Mouse (Mus musculus): ENCODE results near the gene Zkscan8. TPM values are rescaled to one million over a fixed set of nuclear protein-coding genes. Genes with fewer than 3 reads are reported as not detected.

Zkscan8 gene
- 69.8 TPM for polyA plus RNA-seq (2014; fragmentation: Illumina TruSeq; extraction: RNeasy Lipid Tissue Mini Kit (QIAGEN cat#74804))

DNA sequence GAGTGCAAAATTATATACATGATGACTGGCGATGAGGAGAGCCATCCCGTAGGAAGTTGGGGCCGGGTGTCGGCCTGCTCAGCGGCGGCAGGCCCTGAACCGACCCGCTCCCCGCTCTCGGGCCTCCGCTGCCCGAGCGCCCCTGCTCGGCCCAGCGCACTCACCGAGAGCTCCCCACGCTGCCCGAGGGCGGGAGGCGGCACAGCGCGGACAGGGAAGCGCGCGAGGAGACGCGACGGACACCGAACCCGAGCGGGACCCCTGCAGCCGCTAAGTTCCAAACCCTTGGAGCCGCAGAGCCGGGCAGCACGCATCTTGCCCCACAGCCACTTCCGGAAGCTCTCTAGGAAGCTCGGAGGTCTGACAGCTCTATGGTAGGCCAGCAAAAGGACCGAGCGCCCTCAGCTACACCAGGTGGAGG lies at the start of gene Zkscan8:
Gene Zkscan8 (minus strand): TSS at position 340 of the 421 bp plus-strand sequence.

DNA sequence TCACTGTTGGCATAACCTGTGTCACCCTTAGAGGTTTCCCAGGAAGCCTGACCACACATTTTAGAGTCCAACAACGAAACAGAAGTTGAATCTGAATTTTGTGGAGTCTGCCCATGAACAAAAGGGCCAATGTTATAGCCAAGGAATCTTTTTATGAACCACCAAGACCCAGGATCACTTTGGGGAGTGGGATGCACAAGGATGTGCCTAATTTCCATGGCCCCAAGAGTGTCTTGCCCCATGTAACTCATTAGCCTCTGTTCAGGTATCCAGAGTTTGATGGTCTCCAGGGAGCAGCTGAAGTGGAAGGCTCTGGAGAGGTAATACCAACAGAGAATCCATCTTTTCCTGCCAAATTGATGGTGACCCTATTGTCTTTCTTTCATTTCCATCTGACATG lies 28.9 kb upstream of the Zkscan8 start, which contains the start of gene Olfr1535:
Gene Olfr1535 (minus strand): TSS at position 101 of the 400 bp plus-strand sequence.

DNA sequence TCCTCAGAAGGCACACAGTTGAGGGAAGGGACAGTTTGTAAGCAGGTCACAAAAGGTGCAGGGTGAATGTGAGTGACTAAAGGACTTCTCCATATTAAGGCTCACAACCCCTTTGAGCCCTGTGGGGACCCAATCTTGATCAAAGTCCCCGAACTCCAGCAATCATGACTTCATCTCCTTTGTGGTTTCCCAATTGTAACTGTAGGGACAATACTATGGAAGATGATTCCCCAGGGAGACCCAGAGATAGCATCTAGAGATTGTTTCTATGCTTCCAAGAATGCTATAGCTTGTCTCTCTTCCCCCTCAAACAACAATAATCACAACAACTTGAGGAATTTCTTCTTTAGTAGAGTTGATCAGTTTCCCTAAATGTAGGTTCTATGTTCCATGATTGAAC lies 11.8 kb upstream of the Zkscan8 start, which contains the start of gene Olfr1366:
Gene Olfr1366 (minus strand): TSS at position 101 of the 400 bp plus-strand sequence.

DNA sequence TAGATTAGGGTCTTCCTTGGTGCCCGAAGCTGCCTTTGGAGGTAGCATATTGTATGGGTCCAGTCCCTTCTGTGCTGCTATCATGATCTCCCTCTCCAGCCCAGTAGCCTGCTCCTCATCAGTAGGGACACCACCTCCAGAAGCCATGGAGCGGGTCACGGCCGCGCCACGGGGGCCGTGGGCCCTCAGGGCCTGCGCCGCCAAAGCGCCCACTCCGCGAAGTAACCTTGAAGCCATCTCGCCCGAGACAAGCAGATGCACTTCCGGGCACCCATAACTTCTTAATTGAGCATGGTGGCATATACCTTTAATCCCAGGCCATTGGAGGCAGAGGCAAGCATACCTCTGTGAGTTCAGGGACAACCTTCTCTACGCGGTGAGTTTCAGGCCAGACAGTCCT lies 29.7 kb downstream of the Zkscan8 start, which contains the start of gene Gm11273:
Gene Gm11273 (minus strand): TSS at position 237 of the 400 bp plus-strand sequence.

DNA sequence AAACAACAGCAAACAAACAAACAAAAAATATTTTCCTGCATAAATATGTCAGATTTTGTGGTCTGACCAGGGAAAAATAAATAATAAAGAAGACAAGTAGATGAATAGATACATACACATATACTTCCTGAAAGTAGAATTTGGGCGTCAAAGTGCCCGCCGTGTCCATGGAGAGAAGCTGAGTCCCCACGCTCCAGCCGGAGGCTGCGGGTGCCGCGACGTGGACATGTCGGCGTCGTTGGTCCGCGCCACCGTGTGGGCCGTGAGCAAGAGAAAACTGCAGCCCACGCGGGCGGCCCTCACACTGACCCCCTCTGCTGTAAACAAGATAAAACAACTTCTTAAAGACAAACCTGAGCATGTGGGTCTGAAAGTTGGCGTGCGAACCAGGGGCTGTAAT lies 35.8 kb downstream of the Zkscan8 start, which contains the start of gene AK157302:
Gene AK157302 (plus strand): TSS at position 144 of the 400 bp plus-strand sequence.

DNA sequence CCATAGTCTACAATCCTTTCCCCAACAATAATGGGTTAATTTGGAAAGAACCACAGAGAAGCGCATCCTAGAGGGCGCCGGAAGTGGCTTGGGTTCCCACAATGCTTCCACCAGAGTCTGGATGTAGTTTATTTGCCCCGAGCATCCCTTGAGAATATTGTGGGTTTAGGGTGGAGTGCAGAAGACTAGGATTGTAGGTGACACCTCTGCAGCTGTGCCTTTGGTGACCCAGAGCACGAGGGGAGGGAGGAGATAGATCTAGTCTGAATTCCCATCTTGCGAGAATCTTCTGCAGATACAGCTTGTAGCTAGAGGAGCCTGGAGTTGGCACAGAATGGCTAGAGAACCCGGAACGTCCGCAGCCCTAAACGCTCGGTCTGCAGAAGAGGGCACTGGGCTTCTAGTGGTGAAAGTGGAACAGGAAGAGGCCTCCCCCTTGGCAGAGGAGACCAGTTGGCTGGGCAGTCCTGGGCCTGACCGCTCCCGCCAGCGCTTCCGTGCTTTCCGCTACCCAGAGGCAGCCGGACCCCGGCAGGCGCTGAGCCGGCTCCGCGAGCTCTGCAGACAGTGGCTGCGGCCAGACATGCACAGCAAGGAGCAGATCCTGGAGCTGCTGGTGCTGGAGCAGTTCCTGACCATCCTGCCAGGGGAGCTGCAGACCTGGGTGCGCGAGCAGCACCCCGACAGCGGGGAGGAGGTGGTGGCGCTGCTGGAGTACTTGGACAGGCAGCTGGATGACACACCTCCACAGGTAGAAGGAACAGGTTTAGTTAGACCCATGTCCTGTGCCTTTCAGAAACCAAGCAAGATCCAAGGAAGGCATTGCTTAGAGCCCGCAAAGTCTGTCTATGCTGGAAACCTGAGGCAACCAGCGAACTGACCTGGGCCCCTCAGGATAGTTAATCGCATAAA lies 51.9 kb downstream of the Zkscan8 start, which contains the start of the genes Zkscan4 and Gm10065:
Gene Zkscan4 (plus strand): TSS at position 149 of the 912 bp plus-strand sequence.
Gene Gm10065 (minus strand): TSS at position 683 of the 912 bp plus-strand sequence.

DNA sequence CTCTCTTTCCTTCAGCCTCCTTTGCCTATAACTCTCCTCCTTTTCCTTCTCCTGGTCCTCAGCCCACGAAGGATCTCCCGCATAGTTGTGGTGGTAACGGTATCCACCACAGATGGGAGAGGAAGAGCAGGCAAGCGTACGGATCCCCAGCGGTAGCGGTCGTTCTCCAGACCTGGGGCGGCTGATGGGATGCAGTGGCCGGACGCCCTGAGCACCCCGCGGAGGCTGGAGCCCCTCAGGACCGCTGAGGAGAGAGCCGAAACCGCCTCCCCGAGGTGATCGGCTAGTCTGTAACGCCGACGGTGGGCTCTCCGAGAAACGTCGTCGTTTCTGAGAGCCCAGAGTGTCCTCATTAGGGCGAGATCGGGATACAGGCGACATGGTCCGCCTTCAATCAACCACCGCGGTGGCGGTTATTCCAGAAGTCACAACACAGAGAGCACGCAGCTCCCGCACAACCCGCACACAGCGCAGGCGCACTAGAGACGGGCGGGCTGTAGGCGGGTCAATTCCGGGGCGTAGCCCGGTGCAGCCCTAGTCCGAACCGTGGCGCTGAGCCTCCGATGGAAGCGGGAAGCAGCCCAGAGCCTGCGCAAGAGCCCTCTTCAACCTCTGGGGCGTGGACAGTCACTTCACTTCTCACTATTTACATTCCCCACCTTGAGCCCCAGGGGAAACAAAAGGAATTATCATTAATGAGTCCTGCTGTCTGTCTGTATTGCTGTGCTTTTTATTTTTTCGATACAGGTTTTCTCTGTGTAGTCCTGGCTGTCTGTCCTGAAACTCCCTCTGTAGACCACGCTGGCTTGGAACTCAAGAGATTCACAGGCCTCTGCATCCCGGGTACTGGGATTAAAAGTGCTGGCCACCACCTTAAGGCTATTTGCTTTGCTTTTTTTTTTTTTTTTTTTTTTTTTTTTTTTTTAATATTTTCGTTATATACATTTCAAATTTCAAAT lies 62.6 kb downstream of the Zkscan8 start, which contains the start of gene Nkapl:
Gene Nkapl (minus strand): TSS at position 449 of the 959 bp plus-strand sequence.

Other genes with a start within 250 kb of the Zkscan8 start
- gene Gpx5, start 238.4 kb downstream of the Zkscan8 start, polyA plus RNA-seq (2014; fragmentation: Illumina TruSeq; extraction: RNeasy Lipid Tissue Mini Kit (QIAGEN cat#74804)) = 1.5 TPM
- gene Gpx6, start 219.0 kb downstream of the Zkscan8 start, polyA plus RNA-seq (2014; fragmentation: Illumina TruSeq; extraction: RNeasy Lipid Tissue Mini Kit (QIAGEN cat#74804)) = 0.46 TPM
- not detected for gene Olfr1367, start 184.2 kb downstream of the Zkscan8 start, polyA plus RNA-seq (2014; fragmentation: Illumina TruSeq; extraction: RNeasy Lipid Tissue Mini Kit (QIAGEN cat#74804))
- 24.7 TPM for gene Zscan12, start 168.3 kb downstream of the Zkscan8 start, polyA plus RNA-seq (2014; fragmentation: Illumina TruSeq; extraction: RNeasy Lipid Tissue Mini Kit (QIAGEN cat#74804))
- gene Zkscan3, start 128.4 kb downstream of the Zkscan8 start, polyA plus RNA-seq (2014; fragmentation: Illumina TruSeq; extraction: RNeasy Lipid Tissue Mini Kit (QIAGEN cat#74804)) = 56.8 TPM
- gene Pgbd1, start 90.1 kb downstream of the Zkscan8 start, polyA plus RNA-seq (2014; fragmentation: Illumina TruSeq; extraction: RNeasy Lipid Tissue Mini Kit (QIAGEN cat#74804)) = 4.1 TPM
- 76.0 TPM for gene Zscan26, start 77.4 kb downstream of the Zkscan8 start, polyA plus RNA-seq (2014; fragmentation: Illumina TruSeq; extraction: RNeasy Lipid Tissue Mini Kit (QIAGEN cat#74804))
- 3.9 TPM for gene Nkapl, start 62.6 kb downstream of the Zkscan8 start, polyA plus RNA-seq (2014; fragmentation: Illumina TruSeq; extraction: RNeasy Lipid Tissue Mini Kit (QIAGEN cat#74804))
- gene Zkscan4, start 52.2 kb downstream of the Zkscan8 start, polyA plus RNA-seq (2014; fragmentation: Illumina TruSeq; extraction: RNeasy Lipid Tissue Mini Kit (QIAGEN cat#74804)) = 3.7 TPM
- not detected for gene Gm10065, start 51.7 kb downstream of the Zkscan8 start, polyA plus RNA-seq (2014; fragmentation: Illumina TruSeq; extraction: RNeasy Lipid Tissue Mini Kit (QIAGEN cat#74804))
- 4.8 TPM for gene AK157302, start 35.9 kb downstream of the Zkscan8 start, polyA plus RNA-seq (2014; fragmentation: Illumina TruSeq; extraction: RNeasy Lipid Tissue Mini Kit (QIAGEN cat#74804))
- not detected for gene Gm11273, start 29.7 kb downstream of the Zkscan8 start, polyA plus RNA-seq (2014; fragmentation: Illumina TruSeq; extraction: RNeasy Lipid Tissue Mini Kit (QIAGEN cat#74804))
- not detected for gene Olfr1366, start 11.7 kb upstream of the Zkscan8 start, polyA plus RNA-seq (2014; fragmentation: Illumina TruSeq; extraction: RNeasy Lipid Tissue Mini Kit (QIAGEN cat#74804))
- gene Olfr1535, start 28.8 kb upstream of the Zkscan8 start, polyA plus RNA-seq (2014; fragmentation: Illumina TruSeq; extraction: RNeasy Lipid Tissue Mini Kit (QIAGEN cat#74804)) = not detected
- not detected for gene Olfr1364, start 50.6 kb upstream of the Zkscan8 start, polyA plus RNA-seq (2014; fragmentation: Illumina TruSeq; extraction: RNeasy Lipid Tissue Mini Kit (QIAGEN cat#74804))
- not detected for gene Olfr1362, start 82.9 kb upstream of the Zkscan8 start, polyA plus RNA-seq (2014; fragmentation: Illumina TruSeq; extraction: RNeasy Lipid Tissue Mini Kit (QIAGEN cat#74804))
- gene Olfr11, start 111.4 kb upstream of the Zkscan8 start, polyA plus RNA-seq (2014; fragmentation: Illumina TruSeq; extraction: RNeasy Lipid Tissue Mini Kit (QIAGEN cat#74804)) = not detected
- gene Olfr1361, start 132.3 kb upstream of the Zkscan8 start, polyA plus RNA-seq (2014; fragmentation: Illumina TruSeq; extraction: RNeasy Lipid Tissue Mini Kit (QIAGEN cat#74804)) = not detected
- gene Olfr1360, start 146.3 kb upstream of the Zkscan8 start, polyA plus RNA-seq (2014; fragmentation: Illumina TruSeq; extraction: RNeasy Lipid Tissue Mini Kit (QIAGEN cat#74804)) = not detected
- not detected for gene Olfr1359, start 167.0 kb upstream of the Zkscan8 start, polyA plus RNA-seq (2014; fragmentation: Illumina TruSeq; extraction: RNeasy Lipid Tissue Mini Kit (QIAGEN cat#74804))
- not detected for gene Hist1h2bl, start 185.0 kb upstream of the Zkscan8 start, polyA plus RNA-seq (2014; fragmentation: Illumina TruSeq; extraction: RNeasy Lipid Tissue Mini Kit (QIAGEN cat#74804))
- not detected for gene Hist1h2ai, start 185.3 kb upstream of the Zkscan8 start, polyA plus RNA-seq (2014; fragmentation: Illumina TruSeq; extraction: RNeasy Lipid Tissue Mini Kit (QIAGEN cat#74804))
- not detected for gene Hist1h3h, start 186.5 kb upstream of the Zkscan8 start, polyA plus RNA-seq (2014; fragmentation: Illumina TruSeq; extraction: RNeasy Lipid Tissue Mini Kit (QIAGEN cat#74804))
- gene Hist1h2bm, start 190.9 kb upstream of the Zkscan8 start, polyA plus RNA-seq (2014; fragmentation: Illumina TruSeq; extraction: RNeasy Lipid Tissue Mini Kit (QIAGEN cat#74804)) = not detected
- not detected for gene Hist1h4j, start 203.9 kb upstream of the Zkscan8 start, polyA plus RNA-seq (2014; fragmentation: Illumina TruSeq; extraction: RNeasy Lipid Tissue Mini Kit (QIAGEN cat#74804))
- not detected for gene Hist1h4k, start 219.4 kb upstream of the Zkscan8 start, polyA plus RNA-seq (2014; fragmentation: Illumina TruSeq; extraction: RNeasy Lipid Tissue Mini Kit (QIAGEN cat#74804))
- gene Hist1h2ak, start 222.7 kb upstream of the Zkscan8 start, polyA plus RNA-seq (2014; fragmentation: Illumina TruSeq; extraction: RNeasy Lipid Tissue Mini Kit (QIAGEN cat#74804)) = not detected
- not detected for gene Hist1h2bn, start 223.0 kb upstream of the Zkscan8 start, polyA plus RNA-seq (2014; fragmentation: Illumina TruSeq; extraction: RNeasy Lipid Tissue Mini Kit (QIAGEN cat#74804))
- gene Hist1h1b, start 249.5 kb upstream of the Zkscan8 start, polyA plus RNA-seq (2014; fragmentation: Illumina TruSeq; extraction: RNeasy Lipid Tissue Mini Kit (QIAGEN cat#74804)) = not detected